Mouse (Mus musculus): ENCODE results near the gene Slc12a9.

Slc12a9 gene

GRCm38 (mm10) chr5:137345821-137346220, 12.4 kb upstream of the Slc12a9 start:
- DNase-seq, result no peak

- no peak for DNase-seq
Measured at GRCm38 (mm10) chr5:137343869-137344268, 10.5 kb upstream of the Slc12a9 start.

GRCm38 (mm10) chr5:137343412-137343811, 10.0 kb upstream of the Slc12a9 start:
- DNase-seq, result no peak

GRCm38 (mm10) chr5:137342407-137343012, 9.1 kb upstream of the Slc12a9 start:
- DNase-seq, result no peak

GRCm38 (mm10) chr5:137340222-137340621, 6.8 kb upstream of the Slc12a9 start:
- DNase-seq, result no peak

- no peak for DNase-seq
Measured at GRCm38 (mm10) chr5:137339290-137339979, 6.0 kb upstream of the Slc12a9 start.

- DNase-seq, result no peak
Measured at GRCm38 (mm10) chr5:137338663-137339289, 5.4 kb upstream of the Slc12a9 start.

- peak; percentile 79 to 83 for DNase-seq
Measured at GRCm38 (mm10) chr5:137338256-137338655, 4.9 kb upstream of the Slc12a9 start.

- DNase-seq, result no peak
Measured at GRCm38 (mm10) chr5:137337190-137337589, 3.8 kb upstream of the Slc12a9 start.

GRCm38 (mm10) chr5:137335066-137335465, 1.7 kb upstream of the Slc12a9 start:
- DNase-seq, result no peak

- DNase-seq, result no peak
Measured at GRCm38 (mm10) chr5:137334317-137334716, 920 bp upstream of the Slc12a9 start.

GRCm38 (mm10) chr5:137332857-137333511, 413 bp downstream of the Slc12a9 start:
- DNase-seq, result no peak

GRCm38 (mm10) chr5:137330910-137331309, 2.5 kb downstream of the Slc12a9 start:
- no peak for DNase-seq

GRCm38 (mm10) chr5:137320996-137321395, 12.4 kb downstream of the Slc12a9 start:
- DNase-seq, result no peak

GRCm38 (mm10) chr5:137318570-137318969, 14.8 kb downstream of the Slc12a9 start:
- no peak for DNase-seq

GRCm38 (mm10) chr5:137317361-137317760, 16.0 kb downstream of the Slc12a9 start:
- DNase-seq, result no peak

GRCm38 (mm10) chr5:137315084-137315903, 18.1 kb downstream of the Slc12a9 start:
- peak; percentile 48 to 54 for DNase-seq

GRCm38 (mm10) chr5:137314193-137315083, 19.0 kb downstream of the Slc12a9 start, which contains the start of gene Trip6:
TSS of gene Trip6 (minus strand) at chr5:137314404.
- peak in 1 of 2 experiments; percentile 36 for DNase-seq

GRCm38 (mm10) chr5:137313466-137314192, 19.8 kb downstream of the Slc12a9 start:
- no peak for DNase-seq

GRCm38 (mm10) chr5:137308356-137308755, 25.0 kb downstream of the Slc12a9 start:
- no peak for DNase-seq

Measured in thymus, postnatal 36 days (tissue).